Mouse (Mus musculus): ENCODE data around the gene Lce1f. TPM values are rescaled to one million over a fixed set of nuclear protein-coding genes. Genes with fewer than 3 reads are reported as not detected.
"Not testable (repeated sequence)": the region's sequence is repeated elsewhere in the genome, so short reads cannot be mapped to it uniquely, and the experiment has no call there.

Lce1f gene
- polyA plus RNA-seq, 1 experiment from 2014 or later: 468 TPM

DNA sequence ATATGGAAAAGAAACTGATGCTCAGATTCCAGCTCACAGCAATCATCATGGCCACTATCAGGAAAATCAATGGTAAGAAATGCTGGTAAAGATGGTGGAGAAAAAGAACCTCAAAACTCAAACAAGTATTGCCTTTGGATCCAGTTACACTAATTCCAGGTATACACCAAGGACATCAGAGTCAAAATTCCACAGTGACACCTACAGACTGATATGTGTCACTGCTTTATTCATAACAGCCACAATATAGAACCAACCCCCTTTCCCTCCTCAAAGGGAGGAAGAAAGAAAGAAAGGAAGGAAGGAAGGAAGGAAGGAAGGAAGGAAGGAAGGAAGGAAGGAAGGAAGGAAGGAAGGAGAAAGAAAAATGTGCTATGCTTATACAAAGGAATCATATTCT, 5.0 kb downstream of the Lce1f start:
- H3K27ac ChIP-seq (replicated peaks): no peak overlapping the region
- ATAC-seq (ENCODE audit: low FRiP score, low TSS enrichment): no peak
- H3K4me3 ChIP-seq (ENCODE audit: low read depth, low read length): no peak overlapping the region
- TF ChIP-seq CTCF (IDR thresholded peaks at IDR 0.05; ENCODE audit: low read depth) (peak; percentile 54), EP300 (optimal IDR thresholded peaks at IDR 0.05) (no peak)
- DNase-seq (ENCODE audit: low spot score): no peak
- no peaks in the 10 kb centered on the region for H3K9me3 ChIP-seq (ENCODE audit: control insufficient read depth, low read length)
- H3K9ac ChIP-seq (ENCODE audit: low read length): no peak overlapping the region
- no peaks in the 10 kb centered on the region for H3K4me1 ChIP-seq (replicated peaks; ENCODE audit: control insufficient read depth, insufficient read depth)
- H3K36me3 ChIP-seq (ENCODE audit: control insufficient read depth, insufficient read depth, low read length): no peaks in the 10 kb centered on the region
- no peaks in the 10 kb centered on the region for H3K27me3 ChIP-seq (ENCODE audit: control insufficient read depth, insufficient read depth, low read length)
- H3K4me2 ChIP-seq (replicated peaks; ENCODE audit: low read depth): no peak overlapping the region

DNA sequence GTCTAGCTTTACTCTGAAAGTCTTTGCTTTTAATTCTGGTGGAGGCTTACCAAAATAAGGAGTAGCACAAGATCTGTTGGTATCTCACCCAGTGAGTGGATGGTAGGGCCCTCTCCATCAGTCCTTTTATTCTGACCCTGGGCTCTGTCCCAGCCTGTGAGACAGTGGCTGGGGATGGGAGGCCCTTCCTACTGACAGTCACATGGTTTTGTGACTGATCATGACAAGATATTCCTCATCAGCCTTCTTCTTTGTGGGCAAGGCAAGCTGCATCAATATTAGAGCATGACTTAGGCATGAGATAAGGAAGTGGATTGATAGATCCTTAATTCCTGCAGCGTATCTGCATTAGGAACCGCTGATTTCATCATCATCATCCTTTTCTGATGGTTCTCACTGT, 11.2 kb downstream of the Lce1f start, which contains the start of gene Lce1e:
Gene Lce1e, minus strand, starts transcription at position 101 of the 400 bp plus-strand sequence.
- no peaks in the 10 kb centered on the region for H3K9me3 ChIP-seq (ENCODE audit: control insufficient read depth, low read length)
- ATAC-seq (ENCODE audit: low FRiP score, low TSS enrichment): no peak
- no peaks in the 10 kb centered on the region for H3K27me3 ChIP-seq (ENCODE audit: control insufficient read depth, insufficient read depth, low read length)
- DNase-seq (ENCODE audit: low spot score): no peak
- no peak within 1 kb of the TSS for H3K27ac ChIP-seq (replicated peaks)
- H3K36me3 ChIP-seq (ENCODE audit: control insufficient read depth, insufficient read depth, low read length): no peaks in the 10 kb centered on the region
- no peak within 1 kb of the TSS for H3K4me3 ChIP-seq (ENCODE audit: low read depth, low read length)
- no peaks in the 10 kb centered on the region for H3K4me1 ChIP-seq (replicated peaks; ENCODE audit: control insufficient read depth, insufficient read depth)
- no peak within 1 kb of the TSS for H3K9ac ChIP-seq (ENCODE audit: low read length)
- H3K4me2 ChIP-seq (replicated peaks; ENCODE audit: low read depth): no peak within 1 kb of the TSS
- no peak for TF ChIP-seq EP300 (optimal IDR thresholded peaks at IDR 0.05)
- TF ChIP-seq CTCF (IDR thresholded peaks at IDR 0.05; ENCODE audit: low read depth): no peak
- 77% methylated on average over 2 of the region's 2 CpGs for WGBS

DNA sequence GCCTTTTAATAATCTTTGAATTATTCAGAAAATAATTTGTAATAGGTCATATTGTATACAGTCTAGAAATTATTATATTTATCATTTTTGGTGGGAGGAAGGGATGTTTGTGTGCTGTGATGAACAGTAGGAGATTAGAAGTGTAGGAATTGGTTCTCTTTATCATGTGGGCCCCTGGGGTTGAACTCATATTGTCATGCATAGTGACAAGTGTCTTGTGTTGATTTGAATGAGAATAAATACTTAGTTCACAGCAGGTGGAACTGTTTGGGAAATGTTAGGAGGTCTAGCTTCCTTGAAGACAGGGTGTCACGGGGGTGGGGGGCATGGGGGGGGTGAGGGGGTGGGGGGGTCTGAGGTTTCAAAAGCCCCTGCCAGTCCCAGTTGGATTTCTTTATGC, 25.5 kb downstream of the Lce1f start:
- TF ChIP-seq EP300 (optimal IDR thresholded peaks at IDR 0.05): no peak
- DNase-seq (ENCODE audit: low spot score) (no peak), ATAC-seq (ENCODE audit: low FRiP score, low TSS enrichment) (no peak)
- no peaks in the 10 kb centered on the region for H3K9me3 ChIP-seq (ENCODE audit: control insufficient read depth, low read length)
- H3K9ac ChIP-seq (ENCODE audit: low read length): no peak overlapping the region
- H3K27ac ChIP-seq (replicated peaks): no peak overlapping the region
- no peaks in the 10 kb centered on the region for H3K27me3 ChIP-seq (ENCODE audit: control insufficient read depth, insufficient read depth, low read length)
- 20% methylated on average over 1 of the region's 1 CpGs for WGBS
- no peak overlapping the region for H3K4me3 ChIP-seq (ENCODE audit: low read depth, low read length)
- no peaks in the 10 kb centered on the region for H3K4me1 ChIP-seq (replicated peaks; ENCODE audit: control insufficient read depth, insufficient read depth)
- H3K4me2 ChIP-seq (replicated peaks; ENCODE audit: low read depth): no peak overlapping the region
- no peaks in the 10 kb centered on the region for H3K36me3 ChIP-seq (ENCODE audit: control insufficient read depth, insufficient read depth, low read length)

DNA sequence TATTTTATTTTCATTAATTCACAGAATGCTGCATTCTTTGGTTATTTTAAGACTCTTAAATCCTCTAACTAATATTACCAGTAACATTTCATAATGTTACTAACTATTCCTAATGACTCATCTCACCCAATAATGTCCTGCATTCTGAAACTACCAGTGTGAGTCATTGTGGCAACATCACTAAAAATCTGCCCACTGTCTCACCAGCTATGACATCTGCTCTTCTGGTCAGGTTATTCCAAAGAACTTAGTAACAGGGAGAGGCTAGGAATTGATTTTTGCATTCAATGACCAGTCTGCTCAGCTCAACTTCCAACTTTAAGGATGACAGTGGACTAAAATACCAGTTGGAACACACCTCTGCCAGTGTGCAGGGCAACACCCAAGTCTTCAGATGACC, 28.5 kb downstream of the Lce1f start:
- TF ChIP-seq EP300 (optimal IDR thresholded peaks at IDR 0.05): no peak
- no peak for TF ChIP-seq CTCF (IDR thresholded peaks at IDR 0.05; ENCODE audit: low read depth)
- H3K36me3 ChIP-seq (ENCODE audit: control insufficient read depth, insufficient read depth, low read length): no peaks in the 10 kb centered on the region
- no peak for ATAC-seq (ENCODE audit: low FRiP score, low TSS enrichment)
- no peak for DNase-seq (ENCODE audit: low spot score)
- no peak overlapping the region for H3K27ac ChIP-seq (replicated peaks)
- no peak overlapping the region for H3K9ac ChIP-seq (ENCODE audit: low read length)
- no peak overlapping the region for H3K4me2 ChIP-seq (replicated peaks; ENCODE audit: low read depth)
- no peaks in the 10 kb centered on the region for H3K27me3 ChIP-seq (ENCODE audit: control insufficient read depth, insufficient read depth, low read length)
- no peaks in the 10 kb centered on the region for H3K9me3 ChIP-seq (ENCODE audit: control insufficient read depth, low read length)
- no peak overlapping the region for H3K4me3 ChIP-seq (ENCODE audit: low read depth, low read length)
- no peaks in the 10 kb centered on the region for H3K4me1 ChIP-seq (replicated peaks; ENCODE audit: control insufficient read depth, insufficient read depth)

DNA sequence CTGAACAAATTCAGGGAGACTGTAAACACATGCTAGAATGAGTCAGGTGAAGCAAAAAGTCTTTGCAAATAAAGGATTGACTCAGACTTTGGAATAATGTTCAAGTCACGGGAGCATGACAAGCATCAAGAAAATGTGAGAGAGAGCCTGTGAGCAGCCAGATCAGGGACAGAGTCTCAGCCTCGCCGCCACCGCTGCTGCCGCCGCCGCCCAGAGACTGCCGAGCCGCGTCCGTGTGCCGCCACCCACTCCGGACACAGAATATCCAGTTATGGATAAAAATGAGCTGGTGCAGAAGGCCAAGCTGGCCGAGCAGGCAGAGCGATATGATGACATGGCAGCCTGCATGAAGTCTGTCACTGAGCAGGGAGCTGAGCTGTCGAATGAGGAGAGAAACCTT, 31.0 kb downstream of the Lce1f start:
- DNase-seq (ENCODE audit: low spot score); H3K9ac ChIP-seq (ENCODE audit: low read length): not testable (repeated sequence)
- WGBS: 62% methylated on average over 16 of the region's 16 CpGs

DNA sequence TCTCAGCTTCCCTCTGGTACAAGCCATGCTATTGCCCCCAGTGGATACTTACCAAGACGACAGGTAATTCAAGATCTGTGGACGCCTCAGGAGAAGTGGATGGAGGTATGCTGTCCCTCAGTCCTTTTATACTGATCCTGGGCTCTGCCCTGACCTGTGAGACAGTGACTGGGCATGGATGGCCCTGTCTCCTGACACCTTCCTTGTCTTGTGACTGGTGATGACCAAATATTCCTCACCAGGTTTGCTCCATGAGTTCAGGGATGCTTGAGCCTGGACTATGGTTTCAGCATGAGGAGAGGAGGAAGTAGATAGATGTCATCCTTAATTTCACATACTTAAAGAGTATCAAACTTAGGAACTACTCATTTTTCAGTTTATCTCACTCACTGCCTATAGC, 33.0 kb downstream of the Lce1f start, which contains the start of gene Lce1d:
Gene Lce1d, minus strand, starts transcription at position 101 of the 400 bp plus-strand sequence.
- Histone ChIP-seq H3K4me1 (replicated peaks; ENCODE audit: control insufficient read depth, insufficient read depth) (no peaks in the 10 kb centered on the region), H3K9ac (ENCODE audit: low read length) (no peak within 1 kb of the TSS), H3K4me3 (ENCODE audit: low read depth, low read length) (no peak within 1 kb of the TSS), H3K9me3 (ENCODE audit: control insufficient read depth, low read length) (no peaks in the 10 kb centered on the region), H3K27me3 (ENCODE audit: control insufficient read depth, insufficient read depth, low read length) (no peaks in the 10 kb centered on the region), H3K4me2 (replicated peaks; ENCODE audit: low read depth) (no peak within 1 kb of the TSS), H3K27ac (replicated peaks) (no peak within 1 kb of the TSS), H3K36me3 (ENCODE audit: control insufficient read depth, insufficient read depth, low read length) (no peaks in the 10 kb centered on the region)
- WGBS: 38% methylated on average over 2 of the region's 2 CpGs
- DNase-seq (ENCODE audit: low spot score) (no peak), ATAC-seq (ENCODE audit: low FRiP score, low TSS enrichment) (no peak)
- no peak for TF ChIP-seq CTCF (IDR thresholded peaks at IDR 0.05; ENCODE audit: low read depth)
- no peak for TF ChIP-seq EP300 (optimal IDR thresholded peaks at IDR 0.05)

More for the DNA sequence above, 31.0 kb downstream of the Lce1f start:
- H3K4me1 ChIP-seq (replicated peaks; ENCODE audit: control insufficient read depth, insufficient read depth); H3K9me3 ChIP-seq (ENCODE audit: control insufficient read depth, low read length); H3K36me3 ChIP-seq (ENCODE audit: control insufficient read depth, insufficient read depth, low read length); H3K4me3 ChIP-seq (ENCODE audit: low read depth, low read length); ATAC-seq (ENCODE audit: low FRiP score, low TSS enrichment); H3K4me2 ChIP-seq (replicated peaks; ENCODE audit: low read depth); H3K27ac ChIP-seq (replicated peaks); H3K27me3 ChIP-seq (ENCODE audit: control insufficient read depth, insufficient read depth, low read length): not testable (repeated sequence)

Data from stomach, postnatal 0 days (tissue).